Mouse (Mus musculus): Measurements from ENCODE around the gene Pkdcc. TPM values are rescaled to one million over a fixed set of nuclear protein-coding genes. Genes with fewer than 3 reads are reported as not detected.

The Pkdcc gene
- polyA plus RNA-seq (2017; shearing (Covaris generic)) = not detected

DNA sequence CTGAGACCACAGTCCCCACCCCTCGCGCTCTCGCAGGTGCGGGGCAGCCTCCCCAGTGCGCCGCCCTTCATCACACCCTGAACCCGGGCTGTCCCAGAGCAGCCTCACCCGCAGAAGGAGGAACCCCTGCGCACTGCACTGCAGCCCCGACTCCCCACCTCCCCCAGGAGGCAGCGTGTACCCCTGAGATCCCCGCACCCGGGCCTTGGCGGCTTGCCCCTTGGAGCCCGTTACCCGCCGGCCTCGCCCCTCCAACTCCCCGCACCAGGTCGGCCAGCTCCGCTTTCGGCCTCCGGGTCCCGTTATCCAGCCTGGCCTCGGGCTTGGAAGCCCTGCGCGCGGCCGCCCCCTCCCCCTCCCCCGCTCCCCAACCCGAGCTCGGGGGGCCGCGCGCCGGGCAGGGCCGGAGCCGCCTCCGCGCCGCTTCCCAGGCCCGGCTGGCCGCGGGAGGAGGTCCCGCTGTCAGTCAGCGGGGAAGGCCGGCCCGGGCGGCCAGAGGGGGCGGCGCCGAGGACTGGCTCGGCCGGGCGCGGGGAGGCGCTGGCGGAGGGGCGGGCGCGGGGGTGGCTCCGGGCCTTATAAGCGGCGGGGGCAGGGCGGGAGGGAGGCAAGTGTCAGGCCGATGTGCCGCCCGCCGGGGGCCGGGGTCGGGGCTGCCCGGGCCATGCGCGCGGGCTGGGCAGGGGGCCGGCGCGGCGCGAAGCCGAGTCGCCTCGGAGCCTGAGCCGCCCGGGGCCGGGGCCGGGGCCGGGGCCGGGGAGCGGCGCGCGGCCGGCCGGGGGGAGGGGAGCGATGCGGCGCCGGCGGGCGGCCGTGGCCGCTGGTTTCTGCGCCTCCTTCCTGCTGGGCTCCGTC, at the start of gene Pkdcc:
Pkdcc (plus strand) TSS at position 619 of the 855 bp plus-strand sequence.

Other genes starting within 250 kb of the Pkdcc start
- gene Eml4, start 135.6 kb downstream of the Pkdcc start, polyA plus RNA-seq (2017; shearing (Covaris generic)) = 9.4 TPM